Mouse (Mus musculus): ENCODE data around the gene Dusp11. TPM values are rescaled to one million over a fixed set of nuclear protein-coding genes. Genes with fewer than 3 reads are reported as not detected.
A peak's percentile ranks its signal among the peaks of the same experiment; 100 is the strongest.

Gene Dusp11
- total RNA-seq, 2 experiments from 2014 or later: 79.0 to 89.5 TPM

DNA sequence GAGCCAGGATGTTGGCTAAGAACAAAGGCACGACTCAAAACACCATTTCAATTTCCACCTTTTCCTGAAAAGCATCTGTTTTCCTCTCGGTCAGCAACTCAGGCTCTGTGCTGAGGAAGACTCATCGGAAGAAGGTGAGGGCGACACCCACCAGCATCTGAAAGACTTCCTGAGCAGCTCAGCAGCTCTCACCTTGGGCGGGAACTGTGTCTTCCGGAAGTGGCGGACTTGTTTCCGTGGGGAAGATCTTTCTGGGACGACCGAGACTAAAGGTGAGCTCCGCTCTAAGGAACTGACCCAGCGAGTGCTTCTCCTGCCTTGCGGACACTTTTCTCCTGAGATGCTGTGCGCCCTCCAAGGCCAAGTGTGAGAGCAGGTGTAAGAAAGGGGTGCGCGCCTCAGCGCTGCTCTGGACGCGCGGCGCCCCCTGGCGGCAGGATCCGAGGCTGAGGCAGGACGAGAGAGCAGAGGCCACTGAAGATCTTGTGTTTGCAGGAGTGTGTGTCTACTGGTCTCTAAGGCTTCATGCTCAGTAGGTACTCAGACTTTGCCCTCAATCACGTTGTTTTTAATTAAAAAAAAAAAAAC is 66.3 kb downstream of the Dusp11 start:
- DNase-seq (ENCODE audit: low spot score in 2 of 2): peak in 1 of 2 experiments; percentile 33

Other genes with a start within 250 kb of the Dusp11 start
- gene Nat8f7, start 248.5 kb downstream of the Dusp11 start, total RNA-seq (2021): 1 to 10 TPM; 1.2 to 1.4 TPM
- gene Nat8f3, start 195.9 kb downstream of the Dusp11 start, total RNA-seq (2021): 1 to 10 TPM in 1 of 2 experiments, under 1 TPM in 1; 0.58 to 1.0 TPM
- gene Nat8f6, start 140.7 kb downstream of the Dusp11 start, total RNA-seq (2021): under 1 TPM; 0.48 to 0.87 TPM
- gene Nat8f5, start 140.7 kb downstream of the Dusp11 start, total RNA-seq (2021): 1 to 10 TPM; 1.5 TPM
- 1 to 10 TPM; 1.3 to 1.8 TPM for gene Nat8, start 129.6 kb downstream of the Dusp11 start, total RNA-seq (2021)
- 1 to 10 TPM in 1 of 2 experiments, under 1 TPM in 1; 0.76 to 1.1 TPM for gene Nat8f2, start 92.5 kb downstream of the Dusp11 start, total RNA-seq (2021)
- 1 to 10 TPM; 3.8 to 4.3 TPM for gene Nat8f4, start 56.8 kb downstream of the Dusp11 start, total RNA-seq (2021)
- gene Tprkb, start 49.8 kb downstream of the Dusp11 start, total RNA-seq (2021): 10 to 100 TPM; 51.7 to 54.5 TPM
- 10 to 100 TPM; 13.1 to 16.2 TPM for gene Nat8f1, start 46.0 kb downstream of the Dusp11 start, total RNA-seq (2021)
- not detected for gene Figla, start 54.5 kb upstream of the Dusp11 start, total RNA-seq (2021)
- 100 to 1,000 TPM; 197 to 202 TPM for gene Add2, start 67.0 kb upstream of the Dusp11 start, total RNA-seq (2021)
- gene Tgfa, start 233.6 kb upstream of the Dusp11 start, total RNA-seq (2021): 10 to 100 TPM; 36.2 to 38.5 TPM